Mouse (Mus musculus) megakaryocyte-erythroid progenitor cell, adult 5-6 weeks (primary cell): ENCODE results near the gene Masp2. TPM values are rescaled to one million over a fixed set of nuclear protein-coding genes. Genes with fewer than 3 reads are reported as not detected.

Experiments used
- ATAC-seq: replicated peaks from 2 replicates; pipeline ENCODE4 v1.8.0; 2016; ENCODE audit warnings: mild to moderate bottlenecking, inconsistent platforms; ENCODE audit not compliant: severe bottlenecking, poor library complexity, low FRiP score, low TSS enrichment
- total RNA-seq, 2 experiments: library from RNA; stranded (forward) in 1 of 2; stranded (reverse) in 1 of 2; fragments of 200-1000, 215-1000 nt in 1 of 2; fragments of >200 nt in 1 of 2; fragmentation: Nextera tagmentation in 1 of 2; gene quantifications; 2 replicates each; pipeline ENCODE4 v1.2.3; 2014 to 2017

The Masp2 gene
- total RNA-seq, 2 experiments from 2014 or later, result 0.33 TPM; not detected in 1

- no peak for ATAC-seq
These were observed 5.6 kb upstream of the Masp2 start for GRCm38 (mm10) chr4:148596731-148597130.

GRCm38 (mm10) chr4:148598826-148599225, 3.5 kb upstream of the Masp2 start:
- no peak for ATAC-seq

DNA sequence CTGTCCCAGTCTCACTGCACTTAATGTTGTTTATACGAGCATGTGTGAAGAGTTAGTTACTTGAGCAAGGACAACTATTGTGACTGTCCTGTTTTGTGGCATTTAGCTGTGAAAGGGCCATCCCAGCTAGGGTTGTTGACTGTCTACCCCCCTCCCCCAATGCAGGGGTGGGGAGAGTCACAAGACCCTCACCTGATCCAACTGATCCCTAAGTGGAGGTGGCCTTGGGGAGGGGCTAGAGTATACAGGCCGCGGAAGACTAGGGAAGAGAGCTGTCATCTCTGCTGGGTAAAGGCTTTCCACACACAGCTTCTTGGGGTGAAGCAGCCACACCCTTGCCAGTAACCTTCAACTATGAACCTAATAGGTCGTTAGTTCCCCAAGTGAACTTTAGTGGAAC, 2.0 kb upstream of the Masp2 start:
- no peak for ATAC-seq

- ATAC-seq, result no peak
These were observed 483 bp upstream of the Masp2 start for GRCm38 (mm10) chr4:148601871-148602270.

GRCm38 (mm10) chr4:148603376-148604139, 1.2 kb downstream of the Masp2 start:
- no peak for ATAC-seq

DNA sequence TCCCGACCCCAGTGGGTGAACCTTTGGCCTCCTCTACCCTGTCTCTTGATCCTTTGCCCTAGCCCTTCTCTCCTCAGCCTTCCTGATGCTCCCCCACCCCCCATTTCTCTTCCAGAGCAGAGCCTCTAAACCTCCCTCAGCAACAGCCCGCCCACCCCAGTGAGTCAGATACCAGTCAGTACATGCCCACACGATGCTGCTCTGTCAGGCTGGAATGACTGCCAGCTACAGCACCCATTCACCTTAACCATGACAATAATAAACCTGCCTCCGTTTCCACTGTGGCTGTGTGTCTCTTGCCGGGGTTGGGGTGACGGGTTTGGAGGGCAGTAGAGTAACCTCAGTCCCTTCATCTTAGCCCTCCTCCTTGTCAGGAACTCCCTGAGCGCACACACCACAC, 1.8 kb downstream of the Masp2 start:
- ATAC-seq, result no peak

- peak; percentile 82 for ATAC-seq
These were observed 2.3 kb downstream of the Masp2 start for GRCm38 (mm10) chr4:148604541-148605165.

GRCm38 (mm10) chr4:148607758-148608157, 5.4 kb downstream of the Masp2 start:
- peak; percentile 65 for ATAC-seq

- no peak for ATAC-seq
These were observed 7.5 kb downstream of the Masp2 start for GRCm38 (mm10) chr4:148609805-148610204.

- ATAC-seq, result no peak
These were observed 8.4 kb downstream of the Masp2 start for GRCm38 (mm10) chr4:148610631-148611364.

DNA sequence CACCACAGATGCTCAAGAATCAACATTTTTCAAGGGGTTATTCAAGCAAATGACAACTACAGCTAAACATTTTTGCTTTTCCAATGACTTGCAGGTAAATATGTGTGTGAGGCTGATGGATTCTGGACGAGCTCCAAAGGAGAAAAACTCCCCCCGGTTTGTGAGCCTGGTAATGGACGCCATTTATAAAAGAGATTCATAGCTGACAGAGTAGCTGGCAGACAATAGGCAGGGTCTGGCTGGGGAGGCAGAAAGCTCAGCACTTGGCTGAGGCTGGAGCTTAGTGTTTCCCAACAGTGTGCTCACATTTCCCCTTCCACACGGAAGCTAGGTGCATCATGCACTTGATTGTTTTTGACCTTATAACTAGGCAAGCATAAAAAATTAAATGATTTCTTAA, 10.2 kb downstream of the Masp2 start:
- no peak for ATAC-seq

DNA sequence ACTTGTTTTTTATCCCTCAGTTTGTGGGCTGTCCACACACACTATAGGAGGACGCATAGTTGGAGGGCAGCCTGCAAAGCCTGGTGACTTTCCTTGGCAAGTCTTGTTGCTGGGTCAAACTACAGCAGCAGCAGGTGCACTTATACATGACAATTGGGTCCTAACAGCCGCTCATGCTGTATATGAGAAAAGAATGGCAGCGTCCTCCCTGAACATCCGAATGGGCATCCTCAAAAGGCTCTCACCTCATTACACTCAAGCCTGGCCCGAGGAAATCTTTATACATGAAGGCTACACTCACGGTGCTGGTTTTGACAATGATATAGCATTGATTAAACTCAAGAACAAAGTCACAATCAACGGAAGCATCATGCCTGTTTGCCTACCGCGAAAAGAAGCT, 11.4 kb downstream of the Masp2 start:
- no peak for ATAC-seq

GRCm38 (mm10) chr4:148619805-148620204, 17.5 kb downstream of the Masp2 start:
- no peak for ATAC-seq

GRCm38 (mm10) chr4:148620718-148621117, 18.4 kb downstream of the Masp2 start:
- ATAC-seq, result no peak

DNA sequence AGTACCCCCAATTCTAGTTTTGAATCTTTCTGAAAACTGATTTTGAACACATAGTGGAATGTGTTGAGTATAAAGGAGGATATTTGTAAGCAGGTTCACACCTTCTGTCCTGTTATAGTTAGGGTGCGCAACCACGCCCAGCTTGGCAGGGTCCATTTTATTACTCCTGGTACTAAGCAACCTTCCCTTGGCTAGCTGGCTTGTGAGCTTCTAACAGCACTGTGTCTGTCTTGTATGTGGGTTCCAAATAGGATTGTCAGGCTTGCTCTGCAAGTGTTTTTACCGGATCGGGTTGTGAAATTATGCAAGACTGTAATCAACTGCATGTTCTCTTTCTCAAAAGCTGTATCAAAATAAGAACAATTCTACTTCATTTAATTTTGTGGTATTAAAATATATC, 20.1 kb downstream of the Masp2 start:
- ATAC-seq, result no peak

- no peak for ATAC-seq
These were observed 21.3 kb downstream of the Masp2 start for GRCm38 (mm10) chr4:148623609-148624008.

GRCm38 (mm10) chr4:148625010-148625409, 22.7 kb downstream of the Masp2 start:
- no peak for ATAC-seq

DNA sequence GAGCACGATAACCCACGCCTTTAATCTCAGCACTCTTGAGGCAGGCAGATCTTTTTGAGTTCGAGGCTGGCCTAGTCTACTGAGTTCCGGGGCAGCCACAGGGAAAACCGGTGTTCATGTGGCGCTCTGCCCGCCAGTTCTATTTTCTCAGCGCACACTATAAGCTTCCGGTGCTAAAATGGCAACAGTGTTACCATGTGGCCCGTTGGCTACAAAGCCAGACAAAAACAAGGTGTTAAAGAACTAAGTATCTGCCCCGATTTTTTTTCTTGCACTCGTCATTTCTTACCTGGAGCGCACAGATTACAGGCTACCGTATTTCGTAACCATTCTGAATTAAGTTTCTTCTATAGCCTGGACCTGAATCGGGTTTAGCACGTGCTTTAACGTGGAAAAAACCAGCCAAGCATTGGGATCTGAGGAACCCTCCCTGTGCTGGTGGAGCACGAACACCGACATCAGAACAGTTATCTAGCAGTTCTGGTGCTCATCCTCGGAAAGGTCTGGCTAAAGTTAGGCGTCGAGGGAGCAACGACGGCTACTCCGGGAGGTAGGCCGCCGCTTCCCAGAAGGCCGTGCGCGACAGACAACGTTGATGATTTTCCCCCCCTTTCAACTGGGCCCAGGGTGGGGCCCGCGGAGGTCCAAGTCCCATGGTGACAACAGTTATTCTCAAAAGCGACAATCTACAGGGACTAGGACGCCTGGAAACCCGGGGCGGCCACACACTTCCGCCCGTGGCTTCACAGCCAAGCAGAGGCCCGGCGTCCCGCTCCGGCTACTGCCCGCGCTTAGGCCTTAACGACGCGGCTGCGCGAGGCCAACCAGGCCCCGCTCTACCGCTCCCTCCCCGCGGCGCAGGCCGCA, 23.6 kb downstream of the Masp2 start:
- ATAC-seq, result peak; percentile 24

DNA sequence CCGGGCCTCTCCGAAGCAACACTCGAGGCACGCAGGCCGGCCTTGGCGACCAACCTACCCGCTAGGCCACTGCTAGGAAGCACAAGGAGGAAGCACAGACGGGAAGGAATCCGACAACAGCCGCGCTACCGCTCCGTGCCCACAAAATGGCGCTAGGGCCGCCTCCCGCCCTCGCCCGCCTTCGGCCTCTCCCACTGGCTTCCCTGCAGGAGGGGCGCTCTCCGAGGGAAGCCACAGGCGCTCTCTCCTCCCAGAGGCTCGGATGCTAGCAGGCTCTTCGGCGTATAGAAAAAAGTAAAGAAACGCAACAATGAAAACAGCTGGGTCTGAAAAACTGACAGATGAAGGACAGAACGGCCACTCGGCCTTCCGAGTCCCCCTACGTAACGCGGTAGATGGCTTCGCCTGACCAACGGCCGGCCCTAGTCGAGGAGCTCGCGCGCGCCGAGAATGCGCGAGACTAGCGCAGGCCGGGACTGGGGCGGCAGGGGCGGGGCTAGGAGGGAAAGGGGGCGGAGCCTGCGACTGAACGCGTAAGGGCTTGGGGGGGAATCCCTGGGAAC, 24.4 kb downstream of the Masp2 start, which contains the start of gene Tardbp:
Gene Tardbp (minus strand): TSS at position 397 of the 563 bp plus-strand sequence.
- ATAC-seq, result peak; percentile 86
